Mouse (Mus musculus) liver, embryonic 14.5 days (tissue): ENCODE results near the gene Nxpe3.

Experiments
- CTCF ChIP-seq: IDR thresholded peaks from 2 replicates; pipeline ENCODE4 v1.5.1; 2016; ENCODE audit warnings: antibody characterized with exemption, low read depth, control low read depth
- EP300 ChIP-seq: IDR thresholded peaks from 2 replicates; pipeline ENCODE4 v1.6.1; 2016; ENCODE audit warnings: antibody characterized with exemption, low read depth

DNA sequence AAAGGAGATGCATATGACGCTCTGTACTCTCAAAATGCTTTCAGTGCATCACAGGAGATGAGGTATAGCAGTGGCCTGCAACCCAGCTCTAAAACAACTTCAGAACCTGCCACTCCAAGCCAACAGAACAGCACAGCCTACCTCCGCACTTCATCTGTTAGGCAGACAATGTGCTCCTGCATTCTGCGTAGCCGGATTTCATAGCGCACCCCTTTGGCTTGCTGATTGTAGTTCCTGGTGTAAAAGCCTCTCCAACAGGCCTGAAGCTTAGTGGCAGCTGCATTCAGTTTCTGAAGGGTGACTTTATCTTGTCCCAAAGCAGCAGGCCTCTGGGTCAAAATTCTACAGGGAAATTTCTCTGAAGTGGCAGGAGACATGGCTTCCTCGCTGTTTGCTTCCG, 19.6 kb upstream of the Nxpe3 start:
- TF ChIP-seq EP300 (no peak), CTCF (no peak)
